15 mouse cellular contexts compared by ENCODE assay signal in genomic region chr16:91702771-91703188, GRCm38 (mm10). TPM values are rescaled to one million over a fixed set of nuclear protein-coding genes. Genes with fewer than 3 reads are reported as not detected.
DNase-seq lines count a peak whose midpoint lies in the region; ATAC-seq and TF ChIP-seq lines count a peak whose summit lies in the region.
"Had no signal": no experiment of that assay in that cellular context is flagged by ENCODE, and none has a peak within 500 bp of the region (broad histone marks: within the 10 kb centered on the region; RNA-seq: fewer than 3 reads in every experiment).

No protein-coding gene starts in this region.

- no peak for TF ChIP-seq CTCF in liver, postnatal 0 days (IDR thresholded peaks at IDR 0.05; ENCODE audit: low read depth)

- H3K27me3 ChIP-seq in hindbrain, embryonic 14.5 days (ENCODE audit: control insufficient read depth, insufficient read depth, low read length): no peaks in the 10 kb centered on the region
- no peaks in the 10 kb centered on the region for H3K27me3 ChIP-seq in hindbrain, embryonic 11.5 days (ENCODE audit: control insufficient read depth, insufficient read depth, low read length)
- no peaks in the 10 kb centered on the region for H3K27me3 ChIP-seq in liver, embryonic 12.5 days (replicated peaks)
- H3K27me3 ChIP-seq in liver, postnatal 0 days (ENCODE audit: insufficient read depth, low read length): no peaks in the 10 kb centered on the region
- H3K27me3 ChIP-seq in intestine, embryonic 14.5 days (replicated peaks; ENCODE audit: control insufficient read depth, insufficient read depth, low read length): no peaks in the 10 kb centered on the region
- no peaks in the 10 kb centered on the region for H3K27me3 ChIP-seq in stomach, embryonic 15.5 days (replicated peaks)
- H3K27me3 ChIP-seq: embryonic facial prominence, embryonic 12.5 days; limb, embryonic 15.5 days; midbrain, embryonic 12.5 days had no signal

- H3K4me2 ChIP-seq in hindbrain, embryonic 14.5 days (replicated peaks): no peak overlapping the region
- no peak overlapping the region for H3K4me2 ChIP-seq in hindbrain, embryonic 11.5 days (replicated peaks; ENCODE audit: low read depth, low read length)
- H3K4me2 ChIP-seq in liver, embryonic 12.5 days: no peak overlapping the region
- H3K4me2 ChIP-seq in liver, postnatal 0 days (ENCODE audit: low read depth, low read length): no peak overlapping the region
- no peak overlapping the region for H3K4me2 ChIP-seq in intestine, embryonic 14.5 days (ENCODE audit: low read length)
- no peak overlapping the region for H3K4me2 ChIP-seq in stomach, embryonic 15.5 days
- H3K4me2 ChIP-seq: embryonic facial prominence, embryonic 12.5 days; limb, embryonic 15.5 days; midbrain, embryonic 12.5 days had no signal

- H3K9ac ChIP-seq in hindbrain, embryonic 14.5 days: no peak overlapping the region
- H3K9ac ChIP-seq in hindbrain, embryonic 11.5 days (ENCODE audit: low read depth, low read length): no peak overlapping the region
- no peak overlapping the region for H3K9ac ChIP-seq in liver, embryonic 12.5 days
- no peak overlapping the region for H3K9ac ChIP-seq in liver, postnatal 0 days (replicated peaks)
- no peak overlapping the region for H3K9ac ChIP-seq in intestine, embryonic 14.5 days (ENCODE audit: low read length)
- no peak overlapping the region for H3K9ac ChIP-seq in stomach, embryonic 15.5 days
- H3K9ac ChIP-seq: embryonic facial prominence, embryonic 12.5 days; limb, embryonic 15.5 days; midbrain, embryonic 12.5 days had no signal

- H3K9me3 ChIP-seq in hindbrain, embryonic 14.5 days (ENCODE audit: control insufficient read depth, low read length): no peaks in the 10 kb centered on the region
- no peaks in the 10 kb centered on the region for H3K9me3 ChIP-seq in hindbrain, embryonic 11.5 days (ENCODE audit: control insufficient read depth, low read length)
- no peaks in the 10 kb centered on the region for H3K9me3 ChIP-seq in liver, embryonic 12.5 days (replicated peaks)
- no peaks in the 10 kb centered on the region for H3K9me3 ChIP-seq in liver, postnatal 0 days (ENCODE audit: low read length)
- H3K9me3 ChIP-seq in intestine, embryonic 14.5 days (ENCODE audit: control insufficient read depth, low read length): no peaks in the 10 kb centered on the region
- no peaks in the 10 kb centered on the region for H3K9me3 ChIP-seq in stomach, embryonic 15.5 days
- H3K9me3 ChIP-seq: embryonic facial prominence, embryonic 12.5 days; forebrain, embryonic 10.5 days; limb, embryonic 15.5 days; midbrain, embryonic 12.5 days had no signal

- ATAC-seq in hindbrain, embryonic 14.5 days (ENCODE audit: low FRiP score): no peak
- no peak for ATAC-seq in hindbrain, embryonic 11.5 days (ENCODE audit: low FRiP score)
- ATAC-seq in liver, embryonic 12.5 days: peak; percentile 37; the same call in 1 of the 2 replicates
- ATAC-seq in liver, postnatal 0 days: no peak
- peak; percentile 89 for ATAC-seq in intestine, embryonic 14.5 days (replicated peaks; ENCODE audit: low FRiP score, low TSS enrichment, low read depth)
- peak; percentile 67 for ATAC-seq in stomach, embryonic 15.5 days (ENCODE audit: insufficient read depth, low FRiP score, low read depth)
- no peak for ATAC-seq in cerebellum, adult (ENCODE audit: insufficient number of reproducible peaks, low FRiP score, low TSS enrichment)

- WGBS in hindbrain, embryonic 14.5 days: 54% methylated on average over 3 of the region's 3 CpGs
- 62% methylated on average over 3 of the region's 3 CpGs for WGBS in hindbrain, embryonic 11.5 days
- 70% methylated on average over 3 of the region's 3 CpGs for WGBS in liver, embryonic 12.5 days (ENCODE audit: insufficient replicate concordance)
- 69% methylated on average over 3 of the region's 3 CpGs for WGBS in liver, postnatal 0 days (ENCODE audit: insufficient replicate concordance)
- 40% methylated on average over 3 of the region's 3 CpGs for WGBS in intestine, embryonic 14.5 days
- 36% methylated on average over 3 of the region's 3 CpGs for WGBS in stomach, embryonic 15.5 days

- no peak for DNase-seq in hindbrain, embryonic 14.5 days (ENCODE audit: low spot score)
- no peak for DNase-seq in hindbrain, embryonic 11.5 days (ENCODE audit: low spot score)
- DNase-seq in liver, postnatal 0 days: no peak
- peak; percentile 67 for DNase-seq in intestine, embryonic 14.5 days (ENCODE audit: low spot score)
- DNase-seq in left cerebral cortex, postnatal 4 days: no peak
- DNase-seq: cerebellum, postnatal 36 days; gastrocnemius, postnatal 25 days; heart, postnatal 14 days had no signal

- no peak for TF ChIP-seq EP300 in liver, postnatal 0 days (IDR thresholded peaks at IDR 0.05; ENCODE audit: low read depth)

- H3K4me3 ChIP-seq in hindbrain, embryonic 14.5 days (replicated peaks; ENCODE audit: low read length): no peak overlapping the region
- no peak overlapping the region for H3K4me3 ChIP-seq in hindbrain, embryonic 11.5 days (ENCODE audit: low read depth, low read length)
- H3K4me3 ChIP-seq in liver, embryonic 12.5 days: no peak overlapping the region
- H3K4me3 ChIP-seq in liver, postnatal 0 days (ENCODE audit: low read depth, low read length): no peak overlapping the region
- no peak overlapping the region for H3K4me3 ChIP-seq in intestine, embryonic 14.5 days (ENCODE audit: low read depth, low read length)
- no peak overlapping the region for H3K4me3 ChIP-seq in stomach, embryonic 15.5 days (replicated peaks)
- H3K4me3 ChIP-seq: embryonic facial prominence, embryonic 12.5 days; forebrain, embryonic 10.5 days; limb, embryonic 15.5 days; midbrain, embryonic 12.5 days had no signal

- no peaks in the 10 kb centered on the region for H3K4me1 ChIP-seq in hindbrain, embryonic 14.5 days (replicated peaks; ENCODE audit: control insufficient read depth, insufficient read depth, low read length)
- H3K4me1 ChIP-seq in hindbrain, embryonic 11.5 days (replicated peaks; ENCODE audit: control insufficient read depth, insufficient read depth, low read length): no peaks in the 10 kb centered on the region
- peaks cover 13% of the 10 kb centered on the region for H3K4me1 ChIP-seq in liver, embryonic 12.5 days
- H3K4me1 ChIP-seq in liver, postnatal 0 days (ENCODE audit: insufficient read depth): no peaks in the 10 kb centered on the region
- H3K4me1 ChIP-seq in intestine, embryonic 14.5 days (replicated peaks; ENCODE audit: control insufficient read depth, insufficient read depth, low read length): peaks cover 12% of the 10 kb centered on the region; the same call in 1 of the 2 replicates
- peaks cover 5% of the 10 kb centered on the region; the same call in 1 of the 2 replicates for H3K4me1 ChIP-seq in stomach, embryonic 15.5 days
- H3K4me1 ChIP-seq: embryonic facial prominence, embryonic 12.5 days; limb, embryonic 15.5 days; midbrain, embryonic 12.5 days had no signal

- peaks cover 93% of the 10 kb centered on the region for H3K36me3 ChIP-seq in hindbrain, embryonic 14.5 days (replicated peaks; ENCODE audit: control insufficient read depth, insufficient read depth)
- H3K36me3 ChIP-seq in hindbrain, embryonic 11.5 days (ENCODE audit: control insufficient read depth, insufficient read depth, low read length): peaks cover 3% of the 10 kb centered on the region; the same call in 1 of the 2 replicates
- peaks cover 72% of the 10 kb centered on the region for H3K36me3 ChIP-seq in liver, embryonic 12.5 days
- peaks cover 44% of the 10 kb centered on the region for H3K36me3 ChIP-seq in liver, postnatal 0 days (replicated peaks; ENCODE audit: insufficient read depth, low read length)
- peaks cover 45% of the 10 kb centered on the region for H3K36me3 ChIP-seq in intestine, embryonic 14.5 days (ENCODE audit: control insufficient read depth, insufficient read depth, low read length)
- peaks cover 26% of the 10 kb centered on the region for H3K36me3 ChIP-seq in stomach, embryonic 15.5 days

- H3K27ac ChIP-seq in hindbrain, embryonic 14.5 days: 0 out of 2 replicates have a peak overlapping the region, but pooled peaks have one; percentile 7
- no peak overlapping the region for H3K27ac ChIP-seq in hindbrain, embryonic 11.5 days (ENCODE audit: low read depth, low read length)
- H3K27ac ChIP-seq in liver, embryonic 12.5 days: no peak overlapping the region
- no peak overlapping the region for H3K27ac ChIP-seq in liver, postnatal 0 days (ENCODE audit: low read depth)
- no peak overlapping the region for H3K27ac ChIP-seq in intestine, embryonic 14.5 days (ENCODE audit: low read depth)
- H3K27ac ChIP-seq in stomach, embryonic 15.5 days: peak overlapping the region; percentile 74
- H3K27ac ChIP-seq: embryonic facial prominence, embryonic 12.5 days; forebrain, embryonic 10.5 days; limb, embryonic 15.5 days; midbrain, embryonic 12.5 days had no signal

- intact Hi-C loops in left cerebral cortex, postnatal 4 days (cut with DNase I): loop anchor here (10.0 kb wide), 1 partner anchor 212 kb away; no protein-coding TSS in a partner anchor

RNA-seq across cellular contexts. Expression of gene Donson, which starts 14.2 kb away (rescaled TPM):
- 26.4 and 28.1 TPM in 2 replicates for polyA plus RNA-seq in hindbrain, embryonic 14.5 days (2014; fragmentation: Nextera tagmentation; extraction: Ambion mirVana)
- 33.4 and 38.5 TPM in 2 replicates for polyA plus RNA-seq in hindbrain, embryonic 11.5 days (2014; fragmentation: Nextera tagmentation; extraction: Ambion mirVana)
- polyA plus RNA-seq in liver, embryonic 12.5 days (2016; fragmentation: Nextera tagmentation; extraction: Ambion mirVana): 48.4 and 54.9 TPM in 2 replicates
- 12.4 and 14.2 TPM in 2 replicates for polyA plus RNA-seq in liver, postnatal 0 days (2015; fragmentation: Nextera tagmentation; extraction: Ambion mirVana)
- 24.3 and 24.7 TPM in 2 replicates for polyA plus RNA-seq in intestine, embryonic 14.5 days (2014; fragmentation: Nextera tagmentation; extraction: Ambion mirVana)
- 20.5 and 21.1 TPM in 2 replicates for polyA plus RNA-seq in stomach, embryonic 15.5 days (2015; fragmentation: Nextera tagmentation; extraction: Ambion mirVana)
- 10 to 100 TPM; 32.8 to 37.1 TPM for total RNA-seq in left cerebral cortex, postnatal 4 days (2021)

RNA-seq across cellular contexts. Expression of gene Cryzl1, which starts 26.0 kb away (rescaled TPM):
- 101 and 111 TPM in 2 replicates for polyA plus RNA-seq in hindbrain, embryonic 14.5 days (2014; fragmentation: Nextera tagmentation; extraction: Ambion mirVana)
- 75.6 and 93.4 TPM in 2 replicates for polyA plus RNA-seq in hindbrain, embryonic 11.5 days (2014; fragmentation: Nextera tagmentation; extraction: Ambion mirVana)
- polyA plus RNA-seq in liver, embryonic 12.5 days (2016; fragmentation: Nextera tagmentation; extraction: Ambion mirVana): 40.3 and 40.9 TPM in 2 replicates
- polyA plus RNA-seq in liver, postnatal 0 days (2015; fragmentation: Nextera tagmentation; extraction: Ambion mirVana): 27.3 and 27.4 TPM in 2 replicates
- 69.4 and 73.3 TPM in 2 replicates for polyA plus RNA-seq in intestine, embryonic 14.5 days (2014; fragmentation: Nextera tagmentation; extraction: Ambion mirVana)
- 67.6 and 71.6 TPM in 2 replicates for polyA plus RNA-seq in stomach, embryonic 15.5 days (2015; fragmentation: Nextera tagmentation; extraction: Ambion mirVana)
- total RNA-seq in left cerebral cortex, postnatal 4 days (2021): 10 to 100 TPM; 94.0 to 95.0 TPM

RNA-seq across cellular contexts. Expression of gene Itsn1, which starts 26.3 kb away (rescaled TPM):
- polyA plus RNA-seq in hindbrain, embryonic 14.5 days (2014; fragmentation: Nextera tagmentation; extraction: Ambion mirVana): 61.8 and 67.1 TPM in 2 replicates
- polyA plus RNA-seq in hindbrain, embryonic 11.5 days (2014; fragmentation: Nextera tagmentation; extraction: Ambion mirVana): 61.1 and 61.7 TPM in 2 replicates
- 47.5 and 52.3 TPM in 2 replicates for polyA plus RNA-seq in liver, embryonic 12.5 days (2016; fragmentation: Nextera tagmentation; extraction: Ambion mirVana)
- polyA plus RNA-seq in liver, postnatal 0 days (2015; fragmentation: Nextera tagmentation; extraction: Ambion mirVana): 17.5 and 19.7 TPM in 2 replicates
- polyA plus RNA-seq in intestine, embryonic 14.5 days (2014; fragmentation: Nextera tagmentation; extraction: Ambion mirVana): 22.5 and 22.7 TPM in 2 replicates
- 19.4 and 21.7 TPM in 2 replicates for polyA plus RNA-seq in stomach, embryonic 15.5 days (2015; fragmentation: Nextera tagmentation; extraction: Ambion mirVana)
- 100 to 1,000 TPM; 200 to 212 TPM for total RNA-seq in left cerebral cortex, postnatal 4 days (2021)

RNA-seq across cellular contexts. Expression of gene Son, which starts 55.5 kb away (rescaled TPM):
- polyA plus RNA-seq in hindbrain, embryonic 14.5 days (2014; fragmentation: Nextera tagmentation; extraction: Ambion mirVana): 125 and 146 TPM in 2 replicates
- 141 and 180 TPM in 2 replicates for polyA plus RNA-seq in hindbrain, embryonic 11.5 days (2014; fragmentation: Nextera tagmentation; extraction: Ambion mirVana)
- polyA plus RNA-seq in liver, embryonic 12.5 days (2016; fragmentation: Nextera tagmentation; extraction: Ambion mirVana): 60.5 and 65.0 TPM in 2 replicates
- polyA plus RNA-seq in liver, postnatal 0 days (2015; fragmentation: Nextera tagmentation; extraction: Ambion mirVana): 44.2 and 45.4 TPM in 2 replicates
- polyA plus RNA-seq in intestine, embryonic 14.5 days (2014; fragmentation: Nextera tagmentation; extraction: Ambion mirVana): 138 and 146 TPM in 2 replicates
- 108 and 114 TPM in 2 replicates for polyA plus RNA-seq in stomach, embryonic 15.5 days (2015; fragmentation: Nextera tagmentation; extraction: Ambion mirVana)
- total RNA-seq in left cerebral cortex, postnatal 4 days (2021): 100 to 1,000 TPM; 252 to 257 TPM

RNA-seq across cellular contexts. Expression of gene Gart, which starts 56.0 kb away (rescaled TPM):
- polyA plus RNA-seq in hindbrain, embryonic 14.5 days (2014; fragmentation: Nextera tagmentation; extraction: Ambion mirVana): 55.7 and 58.1 TPM in 2 replicates
- 82.5 and 94.2 TPM in 2 replicates for polyA plus RNA-seq in hindbrain, embryonic 11.5 days (2014; fragmentation: Nextera tagmentation; extraction: Ambion mirVana)
- polyA plus RNA-seq in liver, embryonic 12.5 days (2016; fragmentation: Nextera tagmentation; extraction: Ambion mirVana): 158 and 160 TPM in 2 replicates
- 30.3 and 33.4 TPM in 2 replicates for polyA plus RNA-seq in liver, postnatal 0 days (2015; fragmentation: Nextera tagmentation; extraction: Ambion mirVana)
- polyA plus RNA-seq in intestine, embryonic 14.5 days (2014; fragmentation: Nextera tagmentation; extraction: Ambion mirVana): 125 and 137 TPM in 2 replicates
- 107 and 115 TPM in 2 replicates for polyA plus RNA-seq in stomach, embryonic 15.5 days (2015; fragmentation: Nextera tagmentation; extraction: Ambion mirVana)
- total RNA-seq in left cerebral cortex, postnatal 4 days (2021): 10 to 100 TPM; 58.8 to 60.1 TPM

Comparison
In these comparisons a context has a peak if more than half of its experiments do, and no peak if none do; other contexts are left out.
1. ATAC-seq: peak in liver, embryonic 12.5 days (single experiment), intestine, embryonic 14.5 days (single experiment) and stomach, embryonic 15.5 days (single experiment); none in hindbrain, embryonic 14.5 days (single experiment), hindbrain, embryonic 11.5 days (single experiment), liver, postnatal 0 days (single experiment) and cerebellum, adult (single experiment).
2. H3K27ac ChIP-seq: peak in hindbrain, embryonic 14.5 days (single experiment) and stomach, embryonic 15.5 days (single experiment); none in hindbrain, embryonic 11.5 days (single experiment), liver, embryonic 12.5 days (single experiment), liver, postnatal 0 days (single experiment) and intestine, embryonic 14.5 days (single experiment).